In the genomic region with DNA sequence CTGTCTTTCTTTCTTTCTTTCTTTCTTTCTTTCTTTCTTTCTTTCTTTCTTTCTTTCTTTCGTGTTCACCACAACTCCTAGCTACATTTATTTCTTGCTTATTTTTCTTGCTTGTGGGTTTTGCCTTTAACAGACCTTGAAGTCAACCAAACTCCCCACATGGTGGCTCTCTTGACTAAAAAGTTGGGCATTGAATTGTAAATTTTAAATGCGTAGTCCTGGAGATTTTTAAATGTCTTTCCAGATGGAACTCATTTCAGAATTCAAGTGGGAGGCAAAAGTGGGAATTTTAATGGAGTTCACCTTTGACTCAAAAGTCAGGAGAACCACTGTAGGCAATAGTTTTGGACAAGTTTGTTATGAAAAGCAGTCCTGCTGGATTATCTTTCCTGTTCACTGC, we compare ENCODE assay signal across 16 mouse cellular contexts. TPM values are rescaled to one million over a fixed set of nuclear protein-coding genes. Genes with fewer than 3 reads are reported as not detected.
A peak's percentile ranks its signal among the peaks of the same experiment; 100 is the strongest.
DNase-seq lines count a peak whose midpoint lies in the region; ATAC-seq and TF ChIP-seq lines count a peak whose summit lies in the region.
"Had no signal": no experiment of that assay in that cellular context is flagged by ENCODE, and none has a peak within 500 bp of the region (broad histone marks: within the 10 kb centered on the region; RNA-seq: fewer than 3 reads in every experiment).

No protein-coding gene starts in this region.

- no peaks in the 10 kb centered on the region for H3K36me3 ChIP-seq in stomach, postnatal 0 days (ENCODE audit: control insufficient read depth, insufficient read depth, low read length)
- H3K36me3 ChIP-seq: kidney, embryonic 15.5 days; midbrain, embryonic 13.5 days had no signal

- no peaks in the 10 kb centered on the region for H3K4me1 ChIP-seq in stomach, postnatal 0 days (replicated peaks; ENCODE audit: control insufficient read depth, insufficient read depth)

- H3K9ac ChIP-seq in stomach, postnatal 0 days (ENCODE audit: low read length) = no peak overlapping the region
- H3K9ac ChIP-seq: kidney, embryonic 15.5 days; midbrain, embryonic 13.5 days had no signal

- no peak for ATAC-seq in stomach, postnatal 0 days (ENCODE audit: low FRiP score, low TSS enrichment)
- ATAC-seq: hindbrain, embryonic 16.5 days; midbrain, embryonic 13.5 days had no signal

- H3K4me3 ChIP-seq in stomach, postnatal 0 days (ENCODE audit: low read depth, low read length) = no peak overlapping the region
- H3K4me3 ChIP-seq: erythroblast, embryonic 14.5 days; kidney, embryonic 15.5 days; midbrain, embryonic 13.5 days had no signal

- 43% methylated on average over 2 of the region's 2 CpGs for WGBS in stomach, postnatal 0 days

- no peak overlapping the region for H3K4me2 ChIP-seq in stomach, postnatal 0 days (replicated peaks; ENCODE audit: low read depth)
- H3K4me2 ChIP-seq: kidney, embryonic 15.5 days; midbrain, embryonic 13.5 days had no signal

- H3K9me3 ChIP-seq in stomach, postnatal 0 days (ENCODE audit: control insufficient read depth, low read length) = no peaks in the 10 kb centered on the region
- H3K9me3 ChIP-seq: kidney, embryonic 15.5 days; midbrain, embryonic 13.5 days had no signal

- TF ChIP-seq CTCF in stomach, postnatal 0 days (IDR thresholded peaks at IDR 0.05; ENCODE audit: low read depth) = 0 out of 2 replicates have a peak, but pooled peaks have one; percentile 26

- DNase-seq in embryo, embryonic 11 days = peak; percentile 49
- no peak for DNase-seq in embryo, embryonic 9.5 days (ENCODE audit: extremely low spot score)
- peak; percentile 11 for DNase-seq in layer of hippocampus, adult 11-12 months (ENCODE audit: low spot score)
- no peak for DNase-seq in layer of hippocampus, adult 9-11 months
- DNase-seq in right cerebral cortex, adult 18-20 months = peak; percentile 21
- no peak for DNase-seq in right cerebral cortex, postnatal 25 days
- DNase-seq in stomach, postnatal 0 days (ENCODE audit: low spot score) = no peak
- no peak for DNase-seq in urinary bladder, adult 18-20 months (ENCODE audit: low spot score in 2 of 2)
- DNase-seq: adrenal gland, postnatal 14 days; B cell, adult 2 months; lung, postnatal 14 days had no signal

- peaks cover 12% of the 10 kb centered on the region; the same call in 1 of the 2 replicates for H3K27me3 ChIP-seq in stomach, postnatal 0 days (ENCODE audit: control insufficient read depth, insufficient read depth, low read length)

- H3K27ac ChIP-seq in stomach, postnatal 0 days (replicated peaks) = no peak overlapping the region
- H3K27ac ChIP-seq: kidney, embryonic 15.5 days; midbrain, embryonic 13.5 days had no signal

- TF ChIP-seq EP300 in stomach, postnatal 0 days (optimal IDR thresholded peaks at IDR 0.05) = no peak

RNA-seq across cellular contexts. Expression of a gene that starts 2.0 kb away (rescaled TPM):
- polyA plus RNA-seq in stomach, postnatal 0 days (2015; fragmentation: Nextera tagmentation; extraction: Ambion mirVana) = 0.58 and 0.88 TPM in 2 replicates
- polyA plus RNA-seq: erythroblast, embryonic 14.5 days; kidney, embryonic 15.5 days; liver, adult 2 months had no signal

Comparison
In these comparisons a context has a peak if more than half of its experiments do, and no peak if none do; other contexts are left out.
1. DNase-seq: peak in embryo, embryonic 11 days (single experiment), layer of hippocampus, adult 11-12 months (single experiment) and right cerebral cortex, adult 18-20 months (single experiment); none in embryo, embryonic 9.5 days (single experiment), layer of hippocampus, adult 9-11 months (single experiment), right cerebral cortex, postnatal 25 days (single experiment), stomach, postnatal 0 days (single experiment) and urinary bladder, adult 18-20 months (0 of 2).